ENCODE assay signal across 9 mouse cellular contexts in genomic region chr2:51436590-51436989, GRCm38 (mm10).
DNase-seq lines count a peak whose midpoint lies in the region; TF ChIP-seq lines count a peak whose summit lies in the region.
"Had no signal": no experiment of that assay in that cellular context is flagged by ENCODE, and none has a peak within 500 bp of the region (broad histone marks: within the 10 kb centered on the region; RNA-seq: fewer than 3 reads in every experiment).

No protein-coding gene starts in this region.

- H3K4me3 ChIP-seq in embryonic fibroblast, embryonic 13.5 days (ENCODE audit: insufficient read depth, low read length), result no peak overlapping the region
- H3K4me3 ChIP-seq: megakaryocyte, embryonic 14.5 days had no signal

- 0 out of 2 replicates have a peak, but pooled peaks cover 3% of the 10 kb centered on the region for H3K4me1 ChIP-seq in embryonic fibroblast, embryonic 13.5 days (ENCODE audit: control insufficient read depth, insufficient read depth, low read length)
- H3K4me1 ChIP-seq: megakaryocyte, embryonic 14.5 days had no signal

- TF ChIP-seq CTCF in embryonic fibroblast, embryonic 13.5 days (IDR thresholded peaks at IDR 0.05; ENCODE audit: borderline replicate concordance, insufficient read depth, low read length), result peak; percentile 62; the same call in 1 of the 2 replicates

- DNase-seq in gastrocnemius, postnatal 10 days, result peak; percentile 27
- DNase-seq in gastrocnemius, adult 18-20 months (ENCODE audit: low spot score), result no peak
- DNase-seq in right cerebral cortex, postnatal 4 days, result peak; percentile 15
- DNase-seq in right cerebral cortex, postnatal 10 days (ENCODE audit: low spot score in 2 of 2), result no peak
- peak; percentile 13 to 63 for DNase-seq in spleen, postnatal 10 days (ENCODE audit: low spot score in 2 of 2)
- DNase-seq in urinary bladder, adult 18-20 months (ENCODE audit: low spot score in 2 of 2), result no peak
- no peak for DNase-seq in right cerebral cortex, adult 2 months (ENCODE audit: low spot score in 2 of 2)

- TF ChIP-seq POLR2A in embryonic fibroblast, embryonic 13.5 days (IDR thresholded peaks at IDR 0.05; ENCODE audit: low read depth, low read length), result no peak

- H3K27ac ChIP-seq in embryonic fibroblast, embryonic 13.5 days (ENCODE audit: insufficient read depth, low read length), result no peak overlapping the region

Comparison
In these comparisons a context has a peak if more than half of its experiments do, and no peak if none do; other contexts are left out.
1. DNase-seq: peak in gastrocnemius, postnatal 10 days (single experiment), right cerebral cortex, postnatal 4 days (single experiment) and spleen, postnatal 10 days (2 of 2); none in gastrocnemius, adult 18-20 months (single experiment), right cerebral cortex, postnatal 10 days (0 of 2), urinary bladder, adult 18-20 months (0 of 2) and right cerebral cortex, adult 2 months (0 of 2).